Mouse (Mus musculus) liver, embryonic 14.5 days (tissue): ENCODE results near the gene Slc45a3. TPM values are rescaled to one million over a fixed set of nuclear protein-coding genes. Genes with fewer than 3 reads are reported as not detected.

Experiments
- ATAC-seq: fragments of 200-750 bp; cut with Nextera tagmentation; 2 replicates; pipeline ENCODE4 v1.8.0; 2017; ENCODE audit warnings: moderate number of reproducible peaks, mild to moderate bottlenecking, moderate library complexity; ENCODE audit not compliant: insufficient read depth
- DNase-seq, 3 experiments: peaks; one replicate each; pipeline ENCODE4 v3.0.0-alpha.2; 2012 to 2013; ENCODE audit warnings: low read depth in 3 of 3, low spot score in 3 of 3
- H3K27ac ChIP-seq: fragments of 300-500 bp; sonication (generic); 2 replicates; pipeline ENCODE4 v1.5.1; 2014; ENCODE audit warnings: moderate library complexity, mild to moderate bottlenecking, control low read depth, inconsistent platforms
- H3K27me3 ChIP-seq: fragments of 300-500 bp; sonication (generic); 2 replicates; pipeline ENCODE4 v1.6.1; 2014; ENCODE audit warnings: mild to moderate bottlenecking, low read length, moderate library complexity; ENCODE audit not compliant: control insufficient read depth, insufficient read depth
- H3K36me3 ChIP-seq: fragments of 300-500 bp; sonication (generic); replicated peaks from 2 replicates; pipeline ENCODE4 v1.6.1; 2014; ENCODE audit warnings: low read depth; ENCODE audit not compliant: control insufficient read depth, insufficient read depth
- H3K4me1 ChIP-seq, 2 experiments: fragments of 200-500 bp in 1 of 2; fragments of 300-500 bp in 1 of 2; sonication (generic) in 1 of 2; replicated peaks; 2 replicates each; pipeline ENCODE4 v1.6.1; 2012 to 2014; ENCODE audit warnings: antibody characterized with exemption in 1 of 2, inconsistent platforms in 1 of 2, low read length in 1 of 2; ENCODE audit not compliant: control insufficient read depth in 2 of 2, insufficient read depth in 2 of 2
- H3K4me2 ChIP-seq: fragments of 300-500 bp; sonication (generic); 2 replicates; pipeline ENCODE4 v1.6.1; 2014; ENCODE audit warnings: low read depth, mild to moderate bottlenecking, control low read depth, moderate library complexity
- H3K4me3 ChIP-seq, 2 experiments: fragments of 200-500 bp in 1 of 2; fragments of 300-500 bp in 1 of 2; sonication (generic) in 1 of 2; 2 replicates each; pipeline ENCODE4 v1.5.1; 2012 to 2014; ENCODE audit warnings: low read depth in 2 of 2, low read length in 2 of 2, mild to moderate bottlenecking in 2 of 2, control low read depth in 1 of 2, inconsistent platforms in 1 of 2, moderate library complexity in 1 of 2; ENCODE audit not compliant: insufficient read depth in 1 of 2
- H3K9ac ChIP-seq: fragments of 300-500 bp; sonication (generic); replicated peaks from 2 replicates; pipeline ENCODE4 v1.6.1; 2014; ENCODE audit warnings: mild to moderate bottlenecking, control low read depth, moderate library complexity
- H3K9me3 ChIP-seq: fragments of 300-500 bp; sonication (generic); 2 replicates; pipeline ENCODE4 v1.6.1; 2016; ENCODE audit warnings: low read length, mixed read lengths; ENCODE audit not compliant: control insufficient read depth
- CTCF ChIP-seq: IDR thresholded peaks from 2 replicates; pipeline ENCODE4 v1.5.1; 2016; ENCODE audit warnings: antibody characterized with exemption, low read depth, control low read depth
- EP300 ChIP-seq: IDR thresholded peaks from 2 replicates; pipeline ENCODE4 v1.6.1; 2016; ENCODE audit warnings: antibody characterized with exemption, low read depth
- WGBS: fragments of 180-500 bp; shearing (Covaris S2); extraction: QIAGEN DNeasy Blood & Tissue Kit; methylation state at CpG from one replicate; pipeline ENCODE4 v1.1.7; 2014; ENCODE audit not compliant: insufficient replicate concordance; 5-methylcytosine and 5-hydroxymethylcytosine counted together
- polyA plus RNA-seq, 2 experiments: library from polyadenylated mRNA; depleted of rRNA in 1 of 2; stranded (reverse) in 1 of 2; unstranded in 1 of 2; fragments of >200 nt; fragmentation: Nextera tagmentation in 1 of 2; extraction: Ambion mirVana in 1 of 2; gene quantifications; 2 replicates each; pipeline versions ENCODE4 v1.2.1 to v1.2.3; 2012 to 2014

The Slc45a3 gene
- polyA plus RNA-seq, 2 experiments = 1.8 to 1.9 TPM

DNA sequence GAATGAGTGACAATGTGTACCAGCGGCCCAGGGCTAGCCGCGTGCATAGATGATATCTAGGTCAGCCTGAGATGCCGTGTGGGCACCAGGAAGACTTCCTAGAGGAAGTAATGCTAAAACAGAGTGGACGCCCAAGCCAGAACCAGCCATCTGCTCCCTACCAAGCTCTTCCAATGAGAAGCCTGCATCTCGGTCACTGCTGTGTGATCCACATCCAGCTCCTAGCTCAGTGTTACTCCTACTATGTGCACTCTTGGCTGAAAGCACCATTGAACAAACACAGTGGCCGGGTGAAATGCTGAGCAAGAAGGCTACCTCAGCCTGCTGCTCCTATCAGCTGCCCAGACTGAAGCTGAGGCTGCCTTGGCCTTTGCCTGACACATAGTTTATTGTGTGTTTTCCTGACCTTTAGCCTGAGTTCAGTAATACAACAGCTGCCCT lies 29.8 kb downstream of the Slc45a3 start:
- no peak for TF ChIP-seq CTCF
- TF ChIP-seq EP300 = no peak
- H3K27ac ChIP-seq = no peak overlapping the region
- no peaks in the 10 kb centered on the region for H3K27me3 ChIP-seq
- peak; percentile 31; the same call in 1 of the 2 replicates for ATAC-seq
- WGBS = 50% methylated on average over 7 of the region's 7 CpGs
- H3K36me3 ChIP-seq = no peaks in the 10 kb centered on the region
- no peak for DNase-seq
- no peaks in the 10 kb centered on the region; a peak in 1 of 4 replicates for H3K4me1 ChIP-seq
- no peaks in the 10 kb centered on the region for H3K9me3 ChIP-seq
- no peak overlapping the region for H3K4me3 ChIP-seq
- H3K4me2 ChIP-seq = no peak overlapping the region
- no peak overlapping the region for H3K9ac ChIP-seq

DNA sequence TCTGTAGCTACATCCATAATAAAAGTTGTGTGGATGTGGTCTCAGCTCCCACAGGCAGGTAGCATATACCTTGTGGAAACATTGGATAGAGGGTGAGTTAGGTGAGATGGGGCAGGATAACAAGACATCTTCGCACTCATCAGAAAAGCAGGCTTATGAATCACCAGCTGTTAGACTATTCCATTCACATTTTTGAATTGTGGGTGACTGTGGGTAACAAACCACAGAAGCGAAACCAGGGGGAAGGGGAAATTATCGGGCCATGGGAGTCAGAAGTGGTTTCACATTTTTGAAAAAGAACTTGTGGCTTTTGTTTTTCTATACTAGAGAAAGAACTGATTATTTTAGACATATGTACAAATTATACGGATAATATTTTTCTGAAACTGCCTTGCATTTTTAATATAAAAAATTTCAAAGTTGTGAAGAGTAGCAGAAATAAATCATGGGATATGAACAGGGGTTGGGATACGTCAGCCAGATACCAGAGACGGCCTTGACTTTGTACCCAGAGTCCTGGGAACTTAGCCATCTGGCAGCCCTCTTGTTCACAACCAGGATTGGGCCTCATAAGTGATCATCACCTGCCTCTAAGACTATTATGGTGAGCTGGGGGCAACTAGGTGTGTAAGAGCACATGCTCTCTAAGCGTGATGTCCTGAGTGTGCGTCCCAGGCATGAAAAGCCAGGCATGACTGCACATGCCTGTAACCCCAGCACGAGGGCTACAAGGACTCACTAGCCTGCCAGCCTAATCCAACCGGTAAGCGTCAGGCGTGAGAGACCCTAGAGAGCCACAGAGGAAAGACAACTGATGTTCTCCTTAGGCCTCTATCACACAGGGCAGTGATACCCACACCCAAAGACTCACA lies 30.6 kb downstream of the Slc45a3 start:
- Histone ChIP-seq H3K9me3 (no peaks in the 10 kb centered on the region), H3K27ac (no peak overlapping the region), H3K27me3 (no peaks in the 10 kb centered on the region), H3K4me3 (no peak overlapping the region), H3K9ac (no peak overlapping the region), H3K36me3 (no peaks in the 10 kb centered on the region), H3K4me2 (no peak overlapping the region), H3K4me1 (no peaks in the 10 kb centered on the region; a peak in 1 of 4 replicates)
- TF ChIP-seq CTCF = no peak
- TF ChIP-seq EP300 = no peak
- WGBS = 65% methylated on average over 12 of the region's 12 CpGs
- ATAC-seq (no peak), DNase-seq (no peak)

DNA sequence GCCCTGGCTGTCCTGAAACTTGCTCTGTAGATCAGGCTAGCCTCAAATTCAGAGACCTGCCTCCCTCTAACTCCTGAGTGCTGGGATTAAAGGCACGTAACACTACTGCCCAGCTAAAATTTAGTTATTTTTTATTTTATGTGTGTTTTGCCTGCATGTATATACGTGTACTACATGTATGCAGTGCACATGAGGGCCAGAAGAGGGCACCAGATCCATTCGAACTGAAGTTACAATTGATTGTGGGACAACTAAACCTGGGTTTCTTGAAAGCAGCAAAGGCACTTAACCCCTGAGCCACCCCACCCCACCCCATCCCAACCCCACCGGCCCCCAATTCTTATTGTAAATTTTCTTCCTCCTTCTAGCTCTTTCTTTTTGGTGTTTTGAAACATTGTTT lies 32.3 kb downstream of the Slc45a3 start:
- TF ChIP-seq EP300 (no peak), CTCF (peak; percentile 80)
- WGBS = 12% methylated on average over 4 of the region's 4 CpGs
- Histone ChIP-seq H3K4me1 (no peaks in the 10 kb centered on the region; a peak in 1 of 4 replicates), H3K9me3 (no peaks in the 10 kb centered on the region), H3K9ac (no peak overlapping the region), H3K36me3 (no peaks in the 10 kb centered on the region), H3K27ac (no peak overlapping the region), H3K4me2 (no peak overlapping the region), H3K27me3 (no peaks in the 10 kb centered on the region), H3K4me3 (no peak overlapping the region)
- DNase-seq = no peak
- ATAC-seq = no peak

DNA sequence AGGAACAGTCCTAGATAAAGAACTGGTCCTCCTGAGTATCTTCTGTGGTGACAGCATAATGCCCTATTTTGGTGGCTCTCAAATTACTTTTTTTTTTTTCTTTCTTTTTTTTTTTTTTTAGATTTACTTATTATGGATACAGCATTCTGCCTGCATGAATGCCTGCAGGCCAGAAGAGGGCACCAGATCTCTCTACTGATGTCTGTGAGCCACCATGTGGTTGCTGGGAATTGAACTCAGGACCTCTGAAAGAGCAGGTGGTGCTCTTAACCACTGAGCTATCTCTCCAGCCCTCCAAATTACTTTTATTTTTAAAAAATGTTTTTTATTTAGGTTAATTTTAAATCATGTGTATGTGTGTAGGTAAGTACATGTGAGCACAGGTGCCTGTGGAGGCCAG lies 37.7 kb downstream of the Slc45a3 start:
- H3K4me2 ChIP-seq = no peak overlapping the region
- no peak overlapping the region for H3K9ac ChIP-seq
- ATAC-seq (no peak), DNase-seq (no peak)
- H3K4me1 ChIP-seq = no peaks in the 10 kb centered on the region
- no peak overlapping the region for H3K27ac ChIP-seq
- H3K9me3 ChIP-seq = no peaks in the 10 kb centered on the region
- H3K36me3 ChIP-seq = no peaks in the 10 kb centered on the region
- no peaks in the 10 kb centered on the region for H3K27me3 ChIP-seq
- H3K4me3 ChIP-seq = no peak overlapping the region
- peak; percentile 73 for TF ChIP-seq CTCF
- no peak for TF ChIP-seq EP300

DNA sequence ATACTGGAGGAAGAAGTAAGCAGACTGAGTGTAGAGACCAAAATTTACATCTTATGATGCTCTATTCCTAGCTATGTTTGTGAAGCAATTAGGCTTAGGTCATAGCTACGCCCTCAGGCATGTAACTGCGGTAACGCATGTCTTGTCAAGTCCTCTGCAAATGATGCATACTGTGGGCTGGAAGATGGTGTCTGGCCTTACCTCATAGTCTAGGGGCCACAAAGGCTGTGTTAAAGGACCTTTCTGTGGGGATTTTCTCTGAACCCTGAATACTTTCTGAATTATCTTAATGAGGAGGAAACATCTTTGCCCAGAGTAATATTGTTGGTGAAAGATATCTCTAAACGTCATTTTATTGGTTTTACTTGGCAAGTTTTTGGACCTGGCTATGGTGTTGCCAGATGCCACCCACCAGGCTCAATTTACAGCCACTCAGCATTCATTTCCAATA lies 39.1 kb downstream of the Slc45a3 start:
- DNase-seq (no peak), ATAC-seq (no peak)
- no peak overlapping the region for H3K9ac ChIP-seq
- no peak overlapping the region for H3K27ac ChIP-seq
- H3K4me3 ChIP-seq = no peak overlapping the region
- no peaks in the 10 kb centered on the region for H3K36me3 ChIP-seq
- peaks cover 0 to 5% of the 10 kb centered on the region in 2 experiments; a peak in 3 of 4 replicates for H3K4me1 ChIP-seq
- WGBS = 68% methylated on average over 4 of the region's 4 CpGs
- H3K9me3 ChIP-seq = no peaks in the 10 kb centered on the region
- TF ChIP-seq CTCF (no peak), EP300 (no peak)
- no peak overlapping the region for H3K4me2 ChIP-seq
- no peaks in the 10 kb centered on the region for H3K27me3 ChIP-seq
